Mouse (Mus musculus): ENCODE data around the gene Catsperz.
"Not testable (repeated sequence)": the region's sequence is repeated elsewhere in the genome, so short reads cannot be mapped to it uniquely, and the experiment has no call there.

Gene Catsperz

GRCm38 (mm10) chr19:6907094-6907493 is 18.1 kb downstream of the Catsperz start:
- DNase-seq (ENCODE audit: low spot score) = no peak

GRCm38 (mm10) chr19:6906199-6906598 is 19.0 kb downstream of the Catsperz start:
- no peak for DNase-seq (ENCODE audit: low spot score)

- no peak for DNase-seq (ENCODE audit: low spot score)
Observed at GRCm38 (mm10) chr19:6905498-6906159, 19.6 kb downstream of the Catsperz start.

- no peak for DNase-seq (ENCODE audit: low spot score)
Observed at GRCm38 (mm10) chr19:6904846-6905245, 20.3 kb downstream of the Catsperz start.

GRCm38 (mm10) chr19:6903031-6903430 is 22.1 kb downstream of the Catsperz start:
- no peak for DNase-seq (ENCODE audit: low spot score)

- DNase-seq (ENCODE audit: low spot score) = no peak
Observed at GRCm38 (mm10) chr19:6899641-6900040, 25.5 kb downstream of the Catsperz start.

GRCm38 (mm10) chr19:6895608-6896305 is 29.4 kb downstream of the Catsperz start:
- DNase-seq (ENCODE audit: low spot score) = not testable (repeated sequence)

- DNase-seq (ENCODE audit: low spot score) = no peak
Observed at GRCm38 (mm10) chr19:6893731-6894451, 31.3 kb downstream of the Catsperz start.

- no peak for DNase-seq (ENCODE audit: low spot score)
Observed at GRCm38 (mm10) chr19:6892512-6892911, 32.7 kb downstream of the Catsperz start.

GRCm38 (mm10) chr19:6877965-6878364 is 47.2 kb downstream of the Catsperz start:
- DNase-seq (ENCODE audit: low spot score) = no peak

- DNase-seq (ENCODE audit: low spot score) = no peak
Observed at GRCm38 (mm10) chr19:6876799-6877198, 48.4 kb downstream of the Catsperz start.

GRCm38 (mm10) chr19:6875834-6876233 is 49.3 kb downstream of the Catsperz start:
- DNase-seq (ENCODE audit: low spot score) = no peak

- DNase-seq (ENCODE audit: low spot score) = no peak
Observed at GRCm38 (mm10) chr19:6874257-6874656, 50.9 kb downstream of the Catsperz start.

- no peak for DNase-seq (ENCODE audit: low spot score)
Observed at GRCm38 (mm10) chr19:6872701-6873100, 52.5 kb downstream of the Catsperz start.

Data from T-cell, adult 2 months (primary cell).